Mouse (Mus musculus) ZHBTc4 (cell line): ENCODE results near the gene Ambra1.
"Not testable (repeated sequence)": the region's sequence is repeated elsewhere in the genome, so short reads cannot be mapped to it uniquely, and the experiment has no call there.

Experiments used
- DNase-seq: peaks from one replicate; pipeline ENCODE4 v3.0.0-alpha.2; 2011; ENCODE audit warnings: low read depth, low spot score

Gene Ambra1

GRCm38 (mm10) chr2:91729971-91730821 is at the start of gene Ambra1:
Ambra1 (plus strand) TSS chr2:91730134.
- DNase-seq, result peak; percentile 96

- DNase-seq, result peak; percentile 83
Observed at GRCm38 (mm10) chr2:91682850-91683249, 47.1 kb upstream of the Ambra1 start.

- no peak for DNase-seq
Observed at GRCm38 (mm10) chr2:91683919-91684318, 46.0 kb upstream of the Ambra1 start.

GRCm38 (mm10) chr2:91689452-91689851 is 40.5 kb upstream of the Ambra1 start:
- no peak for DNase-seq

- no peak for DNase-seq
Observed at GRCm38 (mm10) chr2:91695436-91696224, 34.3 kb upstream of the Ambra1 start.

GRCm38 (mm10) chr2:91696225-91696590 is 33.7 kb upstream of the Ambra1 start:
- DNase-seq, result no peak

GRCm38 (mm10) chr2:91699225-91699624 is 30.7 kb upstream of the Ambra1 start:
- no peak for DNase-seq

GRCm38 (mm10) chr2:91701366-91701765 is 28.6 kb upstream of the Ambra1 start:
- DNase-seq, result no peak

- DNase-seq, result peak; percentile 41
Observed at GRCm38 (mm10) chr2:91705736-91706135, 24.2 kb upstream of the Ambra1 start.

- peak; percentile 28 for DNase-seq
Observed at GRCm38 (mm10) chr2:91706456-91706855, 23.5 kb upstream of the Ambra1 start.

- DNase-seq, result no peak
Observed at GRCm38 (mm10) chr2:91708361-91708760, 21.6 kb upstream of the Ambra1 start.

- DNase-seq, result peak; percentile 96
Observed at GRCm38 (mm10) chr2:91710272-91711234, 19.4 kb upstream of the Ambra1 start, which contains the start of the genes Atg13 and Harbi1. Atg13 (minus strand) TSS chr2:91710576. Harbi1 (plus strand) TSS chr2:91710852.

GRCm38 (mm10) chr2:91711256-91711925 is 18.5 kb upstream of the Ambra1 start:
- DNase-seq, result no peak

GRCm38 (mm10) chr2:91714921-91715320 is 15.0 kb upstream of the Ambra1 start:
- no peak for DNase-seq

- DNase-seq, result no peak
Observed at GRCm38 (mm10) chr2:91718276-91718675, 11.7 kb upstream of the Ambra1 start.

- no peak for DNase-seq
Observed at GRCm38 (mm10) chr2:91723382-91723781, 6.6 kb upstream of the Ambra1 start.

- DNase-seq, result no peak
Observed at GRCm38 (mm10) chr2:91723951-91724350, 6.0 kb upstream of the Ambra1 start.

- no peak for DNase-seq
Observed at GRCm38 (mm10) chr2:91724716-91725115, 5.2 kb upstream of the Ambra1 start.

GRCm38 (mm10) chr2:91725476-91725875 is 4.5 kb upstream of the Ambra1 start:
- DNase-seq, result not testable (repeated sequence)

GRCm38 (mm10) chr2:91727011-91727410 is 2.9 kb upstream of the Ambra1 start:
- DNase-seq, result no peak

GRCm38 (mm10) chr2:91729571-91729970 is 363 bp upstream of the Ambra1 start:
- no peak for DNase-seq
